27 mouse cellular contexts compared by ENCODE assay signal in genomic region chr4:72554276-72554675, GRCm38 (mm10).
"Had no signal": no experiment of that assay in that cellular context is flagged by ENCODE, and none has a peak within 500 bp of the region (broad histone marks: within the 10 kb centered on the region; RNA-seq: fewer than 3 reads in every experiment).

No protein-coding gene starts in this region.

- H3K9me3 ChIP-seq: embryonic facial prominence, embryonic 12.5 days; embryonic facial prominence, embryonic 15.5 days; forebrain, embryonic 10.5 days; forebrain, embryonic 12.5 days; forebrain, embryonic 13.5 days; forebrain, embryonic 15.5 days; heart, embryonic 10.5 days had no signal

- H3K27me3 ChIP-seq: embryonic facial prominence, embryonic 12.5 days; embryonic facial prominence, embryonic 15.5 days; forebrain, embryonic 12.5 days; forebrain, embryonic 13.5 days; forebrain, embryonic 15.5 days had no signal

- H3K4me3 ChIP-seq: embryonic facial prominence, embryonic 12.5 days; embryonic facial prominence, embryonic 15.5 days; erythroblast, embryonic 14.5 days; forebrain, embryonic 10.5 days; forebrain, embryonic 12.5 days; forebrain, embryonic 13.5 days; forebrain, embryonic 15.5 days; gastrocnemius, adult 2 months; heart, adult 2 months; heart, embryonic 10.5 days had no signal

- H3K36me3 ChIP-seq: embryonic facial prominence, embryonic 12.5 days; embryonic facial prominence, embryonic 15.5 days; forebrain, embryonic 10.5 days; forebrain, embryonic 12.5 days; forebrain, embryonic 15.5 days; heart, embryonic 10.5 days had no signal

- H3K9ac ChIP-seq: embryonic facial prominence, embryonic 12.5 days; embryonic facial prominence, embryonic 15.5 days; forebrain, embryonic 12.5 days; forebrain, embryonic 13.5 days; forebrain, embryonic 15.5 days; forebrain, postnatal 0 days had no signal

- ATAC-seq: forebrain, embryonic 13.5 days; forebrain, embryonic 14.5 days; forebrain, embryonic 15.5 days; forebrain, embryonic 16.5 days; forebrain, postnatal 0 days had no signal

- H3K27ac ChIP-seq: embryonic facial prominence, embryonic 12.5 days; embryonic facial prominence, embryonic 15.5 days; forebrain, embryonic 10.5 days; forebrain, embryonic 12.5 days; forebrain, embryonic 13.5 days; forebrain, embryonic 15.5 days; gastrocnemius, adult 2 months; heart, adult 2 months; heart, embryonic 10.5 days had no signal

- DNase-seq: cerebellum, adult 8-10 months; cerebellum, adult 9-10 months; cerebellum, adult 9-11 months; cerebellum, postnatal 10 days; cerebellum, postnatal 14 days; cerebellum, postnatal 25 days; cerebellum, postnatal 36 days; embryo, embryonic 11 days; forebrain, postnatal 0 days; gastrocnemius, adult 2 months; gastrocnemius, postnatal 10 days; gastrocnemius, postnatal 14 days; gastrocnemius, postnatal 25 days; gastrocnemius, postnatal 36 days; heart, adult 11 months; heart, adult 18-20 months; heart, adult 2 months had no signal

- H3K4me1 ChIP-seq: embryonic facial prominence, embryonic 12.5 days; embryonic facial prominence, embryonic 15.5 days; forebrain, embryonic 10.5 days; forebrain, embryonic 12.5 days; forebrain, embryonic 13.5 days; forebrain, embryonic 15.5 days; heart, embryonic 10.5 days had no signal

- H3K4me2 ChIP-seq: embryonic facial prominence, embryonic 12.5 days; embryonic facial prominence, embryonic 15.5 days; forebrain, embryonic 12.5 days; forebrain, embryonic 13.5 days; forebrain, embryonic 15.5 days had no signal
